36 mouse cellular contexts compared by ENCODE assay signal in the genomic region with DNA sequence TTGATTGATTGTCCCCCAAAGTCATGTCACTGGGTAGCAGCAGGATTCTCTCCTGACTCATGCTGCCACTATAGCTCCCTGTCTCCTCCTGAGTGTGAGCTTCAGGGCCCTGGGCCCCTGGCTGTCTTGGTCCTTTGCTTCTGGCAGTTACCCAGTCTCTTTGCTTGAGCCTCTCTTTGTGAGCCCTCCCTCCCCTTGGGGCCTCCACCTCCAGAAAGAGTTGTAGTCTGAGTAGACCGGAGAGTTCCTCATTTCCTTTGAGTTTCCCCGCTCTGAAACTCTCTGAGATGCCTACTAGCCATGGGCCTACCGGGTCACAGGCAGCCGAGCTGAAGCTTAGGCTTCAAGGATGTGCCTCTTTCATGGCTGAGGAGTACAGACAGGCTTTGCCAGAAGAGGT. TPM values are rescaled to one million over a fixed set of nuclear protein-coding genes. Genes with fewer than 3 reads are reported as not detected.
"Had no signal": no experiment of that assay in that cellular context is flagged by ENCODE, and none has a peak within 500 bp of the region (broad histone marks: within the 10 kb centered on the region; RNA-seq: fewer than 3 reads in every experiment).

No protein-coding gene starts in this region.

- H3K36me3 ChIP-seq: heart, embryonic 10.5 days; heart, embryonic 13.5 days; heart, embryonic 15.5 days; limb, embryonic 10.5 days; limb, embryonic 12.5 days had no signal

- H3K4me2 ChIP-seq: heart, embryonic 13.5 days; heart, embryonic 15.5 days; hindbrain, embryonic 13.5 days; hindbrain, embryonic 15.5 days; limb, embryonic 12.5 days had no signal

- ATAC-seq: hindbrain, postnatal 0 days; intestine, postnatal 0 days had no signal

- H3K27me3 ChIP-seq: hindbrain, embryonic 15.5 days had no signal

- H3K9me3 ChIP-seq: heart, embryonic 13.5 days; heart, embryonic 15.5 days; hindbrain, embryonic 13.5 days; hindbrain, embryonic 15.5 days; limb, embryonic 10.5 days had no signal

- DNase-seq: gastrocnemius, adult 2 months; gastrocnemius, postnatal 10 days; gastrocnemius, postnatal 25 days; heart, adult 18-20 months; heart, postnatal 14 days; heart, postnatal 36 days; kidney, adult 18-20 months; kidney, adult 8-10 months; kidney, postnatal 10 days; kidney, postnatal 25 days; kidney, postnatal 4 days had no signal

- H3K27ac ChIP-seq: gastrocnemius, adult 2 months; heart, embryonic 10.5 days; heart, embryonic 13.5 days; heart, embryonic 15.5 days; hindbrain, embryonic 13.5 days; hindbrain, embryonic 15.5 days; hindbrain, postnatal 0 days; layer of hippocampus, adult 2 months; left cerebral cortex, adult 2 months; limb, embryonic 10.5 days; limb, embryonic 12.5 days had no signal

- H3K9ac ChIP-seq: heart, embryonic 13.5 days; heart, embryonic 15.5 days; hindbrain, embryonic 13.5 days; hindbrain, embryonic 15.5 days; limb, embryonic 12.5 days had no signal

- H3K4me3 ChIP-seq: gastrocnemius, adult 2 months; heart, embryonic 10.5 days; heart, embryonic 13.5 days; heart, embryonic 15.5 days; hindbrain, embryonic 13.5 days; hindbrain, embryonic 15.5 days; layer of hippocampus, adult 2 months; left cerebral cortex, adult 2 months; limb, embryonic 10.5 days; limb, embryonic 12.5 days had no signal

RNA-seq across cellular contexts. Expression of gene Disp2, which starts 14.1 kb away (rescaled TPM):
- total RNA-seq: gastrocnemius, adult 2 months; gastrocnemius, postnatal 25 days; hematopoietic stem cell, adult 5-6 weeks had no signal

RNA-seq across cellular contexts. Expression of gene Phgr1, which starts 21.1 kb away (rescaled TPM):
- total RNA-seq: gastrocnemius, adult 2 months; gastrocnemius, postnatal 10 days; gastrocnemius, postnatal 25 days; gastrocnemius, postnatal 4 days; heart, adult 18-20 months; heart, adult 8-10 months; heart, postnatal 14 days; heart, postnatal 36 days; hematopoietic stem cell, adult 5-6 weeks; hindbrain, postnatal 0 days; layer of hippocampus, adult 2 months; layer of hippocampus, postnatal 10 days; layer of hippocampus, postnatal 25 days; left cerebral cortex, adult 2 months; left cerebral cortex, postnatal 14 days; left cerebral cortex, postnatal 36 days; liver, adult 2 months had no signal
- polyA plus RNA-seq: frontal cortex, adult 2 months; heart, embryonic 10.5 days; heart, embryonic 13.5 days; heart, embryonic 15.5 days; heart, postnatal 0 days; hindbrain, embryonic 11.5 days; hindbrain, embryonic 13.5 days; hindbrain, embryonic 15.5 days; hindbrain, postnatal 0 days; kidney, embryonic 14.5 days; kidney, embryonic 16.5 days; limb, embryonic 10.5 days; limb, embryonic 12.5 days; limb, embryonic 14.5 days had no signal
